Mouse (Mus musculus) CD8-positive naive resting alpha-beta T cell, adult 2 months (primary cell): Measurements from ENCODE around the gene Pdlim7.

Experiments
- DNase-seq, 2 experiments: peaks; one replicate each; pipeline ENCODE4 v3.0.0; 2022; ENCODE audit warnings: low read depth in 2 of 2, low spot score in 2 of 2

The Pdlim7 gene

GRCm38 (mm10) chr13:55522730-55523129, 9.3 kb upstream of the Pdlim7 start:
- DNase-seq, result no peak

- no peak for DNase-seq
Measured at GRCm38 (mm10) chr13:55519606-55520005, 6.1 kb upstream of the Pdlim7 start.

GRCm38 (mm10) chr13:55516955-55517354, 3.5 kb upstream of the Pdlim7 start:
- DNase-seq, result peak; percentile 87 to 91

GRCm38 (mm10) chr13:55513828-55514227, 352 bp upstream of the Pdlim7 start:
- DNase-seq, result no peak

- DNase-seq, result no peak
Measured at GRCm38 (mm10) chr13:55512379-55513031, 971 bp downstream of the Pdlim7 start.

- DNase-seq, result no peak
Measured at GRCm38 (mm10) chr13:55511492-55511861, 2.0 kb downstream of the Pdlim7 start.

- no peak for DNase-seq
Measured at GRCm38 (mm10) chr13:55510668-55511491, 2.6 kb downstream of the Pdlim7 start.

- no peak for DNase-seq
Measured at GRCm38 (mm10) chr13:55510332-55510667, 3.2 kb downstream of the Pdlim7 start.

- DNase-seq, result no peak
Measured at GRCm38 (mm10) chr13:55508531-55508930, 4.9 kb downstream of the Pdlim7 start.

GRCm38 (mm10) chr13:55507877-55508276, 5.6 kb downstream of the Pdlim7 start:
- DNase-seq, result no peak

GRCm38 (mm10) chr13:55506697-55507096, 6.8 kb downstream of the Pdlim7 start:
- no peak for DNase-seq

GRCm38 (mm10) chr13:55505810-55506209, 7.7 kb downstream of the Pdlim7 start:
- DNase-seq, result no peak

GRCm38 (mm10) chr13:55504390-55504789, 9.1 kb downstream of the Pdlim7 start:
- DNase-seq, result no peak

GRCm38 (mm10) chr13:55502405-55502804, 11.1 kb downstream of the Pdlim7 start:
- no peak for DNase-seq

GRCm38 (mm10) chr13:55500575-55500974, 12.9 kb downstream of the Pdlim7 start:
- DNase-seq, result no peak

- DNase-seq, result no peak
Measured at GRCm38 (mm10) chr13:55498906-55499305, 14.6 kb downstream of the Pdlim7 start.

GRCm38 (mm10) chr13:55496661-55497060, 16.8 kb downstream of the Pdlim7 start:
- DNase-seq, result no peak

- no peak for DNase-seq
Measured at GRCm38 (mm10) chr13:55495702-55496101, 17.8 kb downstream of the Pdlim7 start.

GRCm38 (mm10) chr13:55494883-55495621, 18.4 kb downstream of the Pdlim7 start:
- no peak for DNase-seq

- DNase-seq, result no peak
Measured at GRCm38 (mm10) chr13:55494257-55494656, 19.2 kb downstream of the Pdlim7 start.

GRCm38 (mm10) chr13:55487578-55488498, 25.6 kb downstream of the Pdlim7 start, which contains the start of gene Dbn1:
Gene Dbn1 (minus strand): TSS chr13:55488111.
- DNase-seq, result no peak
